Mouse (Mus musculus) hindbrain, embryonic 10.5 days (tissue): ENCODE results near the gene Ggnbp2. TPM values are rescaled to one million over a fixed set of nuclear protein-coding genes. Genes with fewer than 3 reads are reported as not detected.
"Not testable (repeated sequence)": the region's sequence is repeated elsewhere in the genome, so short reads cannot be mapped to it uniquely, and the experiment has no call there.

Experiments
- DNase-seq: peaks from one replicate; pipeline ENCODE4 v3.0.0-alpha.2; 2017; ENCODE audit warnings: low spot score
- H3K27ac ChIP-seq: fragments of 300-500 bp; sonication (generic); 2 replicates; pipeline ENCODE4 v1.5.1; 2016; ENCODE audit warnings: mild to moderate bottlenecking, moderate library complexity
- H3K27me3 ChIP-seq: fragments of 300-500 bp; sonication (generic); 2 replicates; pipeline ENCODE4 v1.6.1; 2016; ENCODE audit warnings: mild to moderate bottlenecking; ENCODE audit not compliant: poor library complexity, insufficient read depth, severe bottlenecking
- H3K36me3 ChIP-seq: fragments of 300-500 bp; sonication (generic); 2 replicates; pipeline ENCODE4 v1.6.1; 2016; ENCODE audit warnings: mild to moderate bottlenecking, moderate library complexity
- H3K4me1 ChIP-seq: fragments of 300-500 bp; sonication (generic); replicated peaks from 2 replicates; pipeline ENCODE4 v1.6.1; 2016; ENCODE audit warnings: mild to moderate bottlenecking
- H3K4me3 ChIP-seq: fragments of 300-500 bp; sonication (generic); 2 replicates; pipeline ENCODE4 v1.5.1; 2016; ENCODE audit warnings: mild to moderate bottlenecking, moderate library complexity
- H3K9me3 ChIP-seq: fragments of 300-500 bp; sonication (generic); 2 replicates; pipeline ENCODE4 v1.6.1; 2016; ENCODE audit warnings: mild to moderate bottlenecking, moderate library complexity
- WGBS: fragments of 180-500 bp; shearing (Covaris S2); methylation state at CpG from one replicate; pipeline ENCODE4 v1.1.7; 2016; 5-methylcytosine and 5-hydroxymethylcytosine counted together
- polyA plus RNA-seq: library from polyadenylated mRNA; unstranded; fragments of >200 nt; fragmentation: Nextera tagmentation; extraction: Ambion mirVana; gene quantifications from 2 replicates; pipeline ENCODE4 v1.2.1, GENCODE M21; 2016

Ggnbp2 gene
- polyA plus RNA-seq, 1 experiment from 2014 or later = 53.4 TPM

GRCm38 (mm10) chr11:84871548-84872069 is 992 bp upstream of the Ggnbp2 start:
- 81% methylated on average over 4 of the region's 4 CpGs for WGBS
- H3K9me3 ChIP-seq = no peaks in the 10 kb centered on the region
- DNase-seq = no peak

GRCm38 (mm10) chr11:84871046-84871445 is 429 bp upstream of the Ggnbp2 start:
- Histone ChIP-seq H3K36me3 (peaks cover 11% of the 10 kb centered on the region), H3K4me1 (peaks cover 41% of the 10 kb centered on the region), H3K9me3 (no peaks in the 10 kb centered on the region), H3K4me3 (peak overlapping the region; percentile 96), H3K27me3 (no peaks in the 10 kb centered on the region), H3K27ac (peak overlapping the region; percentile 97)
- 3% methylated on average over 10 of the region's 10 CpGs for WGBS
- DNase-seq = no peak

More at GRCm38 (mm10) chr11:84871548-84872069, 992 bp upstream of the Ggnbp2 start:
- Histone ChIP-seq H3K36me3 (peaks cover 15% of the 10 kb centered on the region), H3K4me1 (peaks cover 38% of the 10 kb centered on the region), H3K27ac (peak overlapping the region; percentile 97), H3K27me3 (no peaks in the 10 kb centered on the region), H3K4me3 (peak overlapping the region; percentile 96)

GRCm38 (mm10) chr11:84869537-84870232 is 932 bp downstream of the Ggnbp2 start:
- peak; percentile 98 for DNase-seq
- Histone ChIP-seq H3K4me1 (peaks cover 41% of the 10 kb centered on the region), H3K4me3 (peak overlapping the region; percentile 96), H3K9me3 (no peaks in the 10 kb centered on the region), H3K27ac (peak overlapping the region; percentile 97), H3K27me3 (no peaks in the 10 kb centered on the region), H3K36me3 (peaks cover 10% of the 10 kb centered on the region)
- WGBS = under 1% methylated on average over 61 of the region's 61 CpGs

GRCm38 (mm10) chr11:84868786-84869259 is 1.8 kb downstream of the Ggnbp2 start:
- H3K9me3 ChIP-seq = no peaks in the 10 kb centered on the region
- whole genome bisulfite sequencing = 18% methylated on average over 7 of the region's 7 CpGs
- no peaks in the 10 kb centered on the region for H3K27me3 ChIP-seq
- peaks cover 41% of the 10 kb centered on the region for H3K4me1 ChIP-seq
- H3K27ac ChIP-seq = peak overlapping the region; percentile 97
- no peak for DNase-seq
- peaks cover 5% of the 10 kb centered on the region for H3K36me3 ChIP-seq
- peak overlapping the region; percentile 96 for H3K4me3 ChIP-seq

GRCm38 (mm10) chr11:84867586-84867985 is 3.0 kb downstream of the Ggnbp2 start:
- WGBS = 93% methylated on average over 2 of the region's 2 CpGs
- Histone ChIP-seq H3K4me1 (peaks cover 41% of the 10 kb centered on the region), H3K9me3 (no peaks in the 10 kb centered on the region), H3K36me3 (no peaks in the 10 kb centered on the region; the same call in 1 of the 2 replicates), H3K4me3 (0 out of 2 replicates have a peak overlapping the region, but pooled peaks have one; percentile 6), H3K27ac (no peak overlapping the region), H3K27me3 (no peaks in the 10 kb centered on the region)
- DNase-seq = no peak

GRCm38 (mm10) chr11:84865268-84865667 is 5.3 kb downstream of the Ggnbp2 start:
- H3K36me3 ChIP-seq = peaks cover 16% of the 10 kb centered on the region
- H3K4me3 ChIP-seq = no peak overlapping the region
- DNase-seq = no peak
- no peaks in the 10 kb centered on the region for H3K27me3 ChIP-seq
- H3K9me3 ChIP-seq = no peaks in the 10 kb centered on the region
- no peak overlapping the region for H3K27ac ChIP-seq
- 93% methylated on average over 2 of the region's 2 CpGs for WGBS
- H3K4me1 ChIP-seq = peaks cover 31% of the 10 kb centered on the region

GRCm38 (mm10) chr11:84855285-84855684 is 15.3 kb downstream of the Ggnbp2 start:
- Histone ChIP-seq H3K27ac (no peak overlapping the region), H3K27me3 (no peaks in the 10 kb centered on the region), H3K4me3 (no peak overlapping the region), H3K4me1 (no peaks in the 10 kb centered on the region), H3K9me3 (no peaks in the 10 kb centered on the region), H3K36me3 (peaks cover 86% of the 10 kb centered on the region)
- no peak for DNase-seq
- WGBS = 93% methylated on average over 6 of the region's 6 CpGs

GRCm38 (mm10) chr11:84847475-84848090 is 23.0 kb downstream of the Ggnbp2 start:
- Histone ChIP-seq H3K4me3 (no peak overlapping the region), H3K4me1 (no peaks in the 10 kb centered on the region), H3K27me3 (no peaks in the 10 kb centered on the region), H3K9me3 (no peaks in the 10 kb centered on the region), H3K36me3 (peaks cover 84% of the 10 kb centered on the region), H3K27ac (no peak overlapping the region)
- WGBS = 88% methylated on average over 7 of the region's 7 CpGs
- DNase-seq = no peak

GRCm38 (mm10) chr11:84846741-84847474 is 23.7 kb downstream of the Ggnbp2 start:
- no peak overlapping the region for H3K4me3 ChIP-seq
- no peak for DNase-seq
- no peaks in the 10 kb centered on the region for H3K27me3 ChIP-seq
- no peaks in the 10 kb centered on the region for H3K4me1 ChIP-seq
- peaks cover 84% of the 10 kb centered on the region for H3K36me3 ChIP-seq
- 95% methylated on average over 15 of the region's 15 CpGs for WGBS
- no peaks in the 10 kb centered on the region for H3K9me3 ChIP-seq
- no peak overlapping the region for H3K27ac ChIP-seq

- Histone ChIP-seq H3K27ac (no peak overlapping the region), H3K9me3 (no peaks in the 10 kb centered on the region), H3K36me3 (peaks cover 94% of the 10 kb centered on the region), H3K27me3 (no peaks in the 10 kb centered on the region), H3K4me1 (no peaks in the 10 kb centered on the region), H3K4me3 (no peak overlapping the region)
- 92% methylated on average over 2 of the region's 2 CpGs for WGBS
- no peak for DNase-seq
These were observed 31.3 kb downstream of the Ggnbp2 start for GRCm38 (mm10) chr11:84839330-84839729.

GRCm38 (mm10) chr11:84829495-84829894 is 41.1 kb downstream of the Ggnbp2 start:
- peaks cover 52% of the 10 kb centered on the region for H3K36me3 ChIP-seq
- WGBS = 78% methylated on average over 11 of the region's 11 CpGs
- H3K4me3 ChIP-seq = peak overlapping the region; percentile 76

GRCm38 (mm10) chr11:84828516-84829399 is 41.9 kb downstream of the Ggnbp2 start, which contains the start of gene Dhrs11:
Gene Dhrs11, minus strand, starts transcription at chr11:84828994.
- DNase-seq = peak; percentile 89
- Histone ChIP-seq H3K27me3 (no peaks in the 10 kb centered on the region), H3K4me3 (peak within 1 kb of the TSS; percentile 76), H3K36me3 (peaks cover 44% of the 10 kb centered on the region), H3K27ac (peak within 1 kb of the TSS; percentile 82), H3K9me3 (no peaks in the 10 kb centered on the region), H3K4me1 (peaks cover 21% of the 10 kb centered on the region)
- WGBS = under 1% methylated on average over 62 of the region's 62 CpGs

More at GRCm38 (mm10) chr11:84829495-84829894, 41.1 kb downstream of the Ggnbp2 start:
- not testable (repeated sequence) for DNase-seq, H3K9me3 ChIP-seq, H3K27me3 ChIP-seq
- Histone ChIP-seq H3K27ac (peak overlapping the region; percentile 82), H3K4me1 (peaks cover 21% of the 10 kb centered on the region)
